Mouse (Mus musculus): ENCODE measurements around the gene Gan. TPM values are rescaled to one million over a fixed set of nuclear protein-coding genes. Genes with fewer than 3 reads are reported as not detected.

Gene Gan
- total and polyA plus RNA-seq, 3 experiments, result 1.5 to 2.9 (median 2.8) TPM

DNA sequence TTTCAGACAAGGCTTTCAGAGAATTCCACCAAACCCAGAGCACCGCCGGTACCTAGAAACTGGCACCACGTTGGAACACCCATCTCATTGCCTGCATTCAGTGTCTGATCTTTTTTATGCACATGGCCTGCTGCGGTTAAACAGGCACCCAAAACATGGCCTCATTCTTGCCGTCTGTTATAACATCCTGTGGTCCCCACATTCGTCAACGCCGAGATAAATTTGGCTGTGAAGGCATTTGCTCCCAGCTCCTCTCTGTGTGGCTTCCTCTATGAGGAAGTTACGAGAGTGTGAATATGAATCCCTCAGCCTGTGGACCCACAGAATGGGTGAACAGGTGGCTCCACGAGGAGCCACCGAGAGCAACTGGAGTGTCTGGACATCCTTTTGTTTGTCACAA is 90.4 kb downstream of the Gan start:
- dilution Hi-C loops (cut with MboI; ENCODE audit: extremely low pct_ligation_motif_present, extremely low pct_unique_long_range_greater_than_20kb, low sequenced_read_pairs), result no loop called here
- H3K27ac ChIP-seq (ENCODE audit: insufficient read depth, low read depth), result no peak overlapping the region

DNA sequence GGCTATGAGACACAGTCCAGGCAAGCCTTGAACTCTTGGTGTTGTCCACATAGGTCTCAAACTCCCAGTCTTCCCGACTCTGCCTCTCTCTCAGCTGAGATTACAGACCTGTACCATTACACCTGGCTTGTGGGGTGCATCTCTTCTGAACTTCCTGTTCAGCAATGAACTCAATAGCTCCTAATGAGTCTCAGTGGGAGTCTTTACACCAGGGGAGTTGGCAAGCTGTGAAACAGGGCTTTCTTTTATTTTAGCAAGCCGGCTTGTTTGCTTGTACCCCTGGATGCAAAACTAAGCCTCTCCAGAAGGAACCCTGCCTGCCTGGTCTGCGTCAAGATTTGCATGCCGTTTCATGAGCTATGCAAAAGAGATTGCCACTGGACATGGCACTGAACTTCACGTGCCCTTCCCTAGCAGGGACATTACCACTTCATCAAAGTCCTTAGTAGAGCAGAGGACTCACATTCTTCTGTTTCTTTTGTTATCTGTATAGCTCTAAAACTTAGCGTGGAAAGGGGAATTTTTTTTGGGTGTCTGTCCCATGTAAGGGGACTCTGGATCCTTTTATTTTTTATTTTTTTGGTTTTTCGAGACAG is 93.2 kb downstream of the Gan start:
- Histone ChIP-seq H3K27ac (ENCODE audit: insufficient read depth, low read depth) (no peak overlapping the region), H3K4me3 (replicated peaks in 1 of 3; ENCODE audit: low read depth in 2 of 3, low read length in 2 of 3, poor library complexity in 1 of 3) (no peak overlapping the region), H3K4me2 (ENCODE audit: insufficient read depth, low read depth, poor library complexity, severe bottlenecking) (no peak overlapping the region), H3K27me3 (replicated peaks) (no peaks in the 10 kb centered on the region), H3K9ac (ENCODE audit: insufficient read depth, low read depth) (no peak overlapping the region), H3K36me3 (replicated peaks in 1 of 2; ENCODE audit: control insufficient read depth in 1 of 2, insufficient read depth in 1 of 2, low read length in 1 of 2) (no peaks in the 10 kb centered on the region), H3K9me3 (replicated peaks; ENCODE audit: low read length) (peaks cover 10% of the 10 kb centered on the region), H3K79me2 (replicated peaks; ENCODE audit: control insufficient read depth, extremely low read depth, insufficient read depth, poor library complexity, severe bottlenecking) (no peaks in the 10 kb centered on the region), H3K4me1 (ENCODE audit: control insufficient read depth in 1 of 2, insufficient read depth in 2 of 2) (peaks cover 9 to 33% of the 10 kb centered on the region in 2 experiments)
- dilution Hi-C loops (cut with MboI; ENCODE audit: extremely low pct_ligation_motif_present, extremely low pct_unique_long_range_greater_than_20kb, low sequenced_read_pairs) (no loop called here), in situ Hi-C loops (cut with MboI; ENCODE audit: low pct_ligation_motif_present, low pct_unique_long_range_greater_than_20kb, low sequenced_read_pairs) (no loop called here)
- no peak for DNase-seq (ENCODE audit: extremely low read depth)
- TF ChIP-seq BHLHE40 (IDR thresholded peaks at IDR 0.05; ENCODE audit: low read depth, low read length) (peak; percentile 73), E2F4 (IDR thresholded peaks at IDR 0.05; ENCODE audit: insufficient replicate concordance, low read depth, low read length) (no peak), TCF12 (IDR thresholded peaks at IDR 0.05; ENCODE audit: low read depth, low read length) (no peak)

More for the DNA sequence above, 90.4 kb downstream of the Gan start:
- TF ChIP-seq CHD2 (IDR thresholded peaks at IDR 0.05; ENCODE audit: low read length) (no peak), CHD1 (IDR thresholded peaks at IDR 0.05; ENCODE audit: low read depth, low read length) (no peak), UBTF (IDR thresholded peaks at IDR 0.05; ENCODE audit: low read depth, low read length) (no peak), MAZ (IDR thresholded peaks at IDR 0.05; ENCODE audit: low read depth, low read length) (no peak)
- no peak for DNase-seq (ENCODE audit: extremely low read depth)
- no peak overlapping the region for H3K4me3 ChIP-seq (replicated peaks in 1 of 3; ENCODE audit: low read depth in 2 of 3, low read length in 2 of 3, poor library complexity in 1 of 3)
- no peaks in the 10 kb centered on the region for H3K36me3 ChIP-seq (replicated peaks in 1 of 2; ENCODE audit: control insufficient read depth in 1 of 2, insufficient read depth in 1 of 2, low read length in 1 of 2)
- no peaks in the 10 kb centered on the region for H3K79me2 ChIP-seq (replicated peaks; ENCODE audit: control insufficient read depth, extremely low read depth, insufficient read depth, poor library complexity, severe bottlenecking)
- H3K27me3 ChIP-seq (replicated peaks), result no peaks in the 10 kb centered on the region
- in situ Hi-C loops (cut with MboI; ENCODE audit: low pct_ligation_motif_present, low pct_unique_long_range_greater_than_20kb, low sequenced_read_pairs), result no loop called here
- peaks cover 5% of the 10 kb centered on the region for H3K9me3 ChIP-seq (replicated peaks; ENCODE audit: low read length)
- H3K9ac ChIP-seq (ENCODE audit: insufficient read depth, low read depth), result no peak overlapping the region
- H3K4me2 ChIP-seq (ENCODE audit: insufficient read depth, low read depth, poor library complexity, severe bottlenecking), result no peak overlapping the region
- H3K4me1 ChIP-seq (ENCODE audit: control insufficient read depth in 1 of 2, insufficient read depth in 2 of 2), result peaks cover 5 to 30% of the 10 kb centered on the region in 2 experiments; a peak in 3 of 4 replicates

DNA sequence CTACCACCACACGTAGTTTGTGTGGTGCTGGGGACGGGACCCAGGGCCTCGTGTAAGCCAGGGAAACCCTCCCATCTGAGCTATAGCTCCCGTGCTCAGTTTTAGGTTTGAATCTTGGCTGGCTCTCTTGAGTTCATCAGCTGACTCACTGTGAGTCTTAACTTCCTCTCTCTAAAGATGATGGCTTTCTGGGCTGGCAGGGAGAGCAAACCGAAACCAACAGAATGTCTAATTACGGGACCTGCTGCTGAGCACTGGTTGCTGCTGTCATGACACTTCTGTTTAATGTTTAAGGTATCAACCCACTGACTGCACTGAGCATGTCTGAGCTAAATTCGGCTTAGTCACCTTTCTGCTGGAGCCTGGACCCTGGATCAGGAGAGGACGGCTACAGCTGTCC is 94.7 kb downstream of the Gan start:
- Histone ChIP-seq H3K79me2 (replicated peaks; ENCODE audit: control insufficient read depth, extremely low read depth, insufficient read depth, poor library complexity, severe bottlenecking) (peaks cover 5% of the 10 kb centered on the region), H3K4me1 (ENCODE audit: control insufficient read depth in 1 of 2, insufficient read depth in 2 of 2) (peaks cover 9 to 33% of the 10 kb centered on the region in 2 experiments), H3K4me2 (ENCODE audit: insufficient read depth, low read depth, poor library complexity, severe bottlenecking) (no peak overlapping the region), H3K27ac (ENCODE audit: insufficient read depth, low read depth) (no peak overlapping the region), H3K9ac (ENCODE audit: insufficient read depth, low read depth) (no peak overlapping the region), H3K4me3 (replicated peaks in 1 of 3; ENCODE audit: low read depth in 2 of 3, low read length in 2 of 3, poor library complexity in 1 of 3) (no peak overlapping the region), H3K9me3 (replicated peaks; ENCODE audit: low read length) (peaks cover 10% of the 10 kb centered on the region), H3K36me3 (replicated peaks in 1 of 2; ENCODE audit: control insufficient read depth in 1 of 2, insufficient read depth in 1 of 2, low read length in 1 of 2) (no peaks in the 10 kb centered on the region), H3K27me3 (replicated peaks) (no peaks in the 10 kb centered on the region)
- DNase-seq (ENCODE audit: extremely low read depth), result peak; percentile 48
- dilution Hi-C loops (cut with MboI; ENCODE audit: extremely low pct_ligation_motif_present, extremely low pct_unique_long_range_greater_than_20kb, low sequenced_read_pairs) (no loop called here), in situ Hi-C loops (cut with MboI; ENCODE audit: low pct_ligation_motif_present, low pct_unique_long_range_greater_than_20kb, low sequenced_read_pairs) (no loop called here)
- no peak for TF ChIP-seq JUN (IDR thresholded peaks at IDR 0.05; ENCODE audit: insufficient read depth, low read depth, low read length)
- no peak for TF ChIP-seq MAX (IDR thresholded peaks at IDR 0.05; ENCODE audit: low read length)
- TF ChIP-seq CHD1 (IDR thresholded peaks at IDR 0.05; ENCODE audit: low read depth, low read length), result no peak
- TF ChIP-seq POLR2A (IDR thresholded peaks at IDR 0.05; ENCODE audit: low read depth, low read length), result no peak
- no peak for TF ChIP-seq SMC3 (IDR thresholded peaks at IDR 0.05; ENCODE audit: low read depth, low read length)
- TF ChIP-seq MAZ (IDR thresholded peaks at IDR 0.05; ENCODE audit: low read depth, low read length), result no peak
- TF ChIP-seq E2F4 (IDR thresholded peaks at IDR 0.05; ENCODE audit: insufficient replicate concordance, low read depth, low read length), result no peak
- TF ChIP-seq IRF4 (IDR thresholded peaks at IDR 0.05; ENCODE audit: low read depth, low read length), result no peak
- no peak for TF ChIP-seq MAFK (IDR thresholded peaks at IDR 0.05; ENCODE audit: insufficient replicate concordance, low read length)
- no peak for TF ChIP-seq HCFC1 (IDR thresholded peaks at IDR 0.05; ENCODE audit: low read depth, low read length)
- no peak for TF ChIP-seq NRF1 (IDR thresholded peaks at IDR 0.05; ENCODE audit: low read depth, low read length)
- no peak for TF ChIP-seq ZNF384 (IDR thresholded peaks at IDR 0.05; ENCODE audit: low read depth, low read length)
- TF ChIP-seq ELF1 (IDR thresholded peaks at IDR 0.05; ENCODE audit: low read depth, low read length), result no peak

Data from CH12.LX (cell line).